Mouse (Mus musculus) midbrain, embryonic 11.5 days (tissue): ENCODE data around the gene Nae1. TPM values are rescaled to one million over a fixed set of nuclear protein-coding genes. Genes with fewer than 3 reads are reported as not detected.

Source experiments
- ATAC-seq: fragments of 200-750 bp; cut with Nextera tagmentation; 2 replicates; pipeline ENCODE4 v1.8.0; 2017; ENCODE audit warnings: moderate TSS enrichment, moderate library complexity; ENCODE audit not compliant: low FRiP score
- DNase-seq: peaks from one replicate; pipeline ENCODE4 v3.0.0; 2015; ENCODE audit warnings: low spot score; ENCODE audit errors: missing footprints
- H3K27ac ChIP-seq: fragments of 300-500 bp; sonication (generic); 2 replicates; pipeline ENCODE4 v1.5.1; 2014; ENCODE audit warnings: low read depth, low read length
- H3K27me3 ChIP-seq: fragments of 300-500 bp; sonication (generic); 2 replicates; pipeline ENCODE4 v1.6.1; 2014; ENCODE audit warnings: mild to moderate bottlenecking, low read length, moderate library complexity, mixed read lengths; ENCODE audit not compliant: control insufficient read depth, insufficient read depth
- H3K36me3 ChIP-seq: fragments of 300-500 bp; sonication (generic); 2 replicates; pipeline ENCODE4 v1.6.1; 2014; ENCODE audit warnings: mild to moderate bottlenecking, low read length, moderate library complexity, mixed read lengths; ENCODE audit not compliant: control insufficient read depth, insufficient read depth
- H3K4me1 ChIP-seq: fragments of 300-500 bp; sonication (generic); 2 replicates; pipeline ENCODE4 v1.6.1; 2014; ENCODE audit warnings: low read length; ENCODE audit not compliant: control insufficient read depth, insufficient read depth
- H3K4me2 ChIP-seq: fragments of 300-500 bp; sonication (generic); 2 replicates; pipeline ENCODE4 v1.6.1; 2014; ENCODE audit warnings: mild to moderate bottlenecking, moderate library complexity
- H3K4me3 ChIP-seq: fragments of 300-500 bp; sonication (generic); 2 replicates; pipeline ENCODE4 v1.5.1; 2014; ENCODE audit warnings: low read depth, low read length
- H3K9ac ChIP-seq: fragments of 300-500 bp; sonication (generic); 2 replicates; pipeline ENCODE4 v1.6.1; 2014; ENCODE audit warnings: low read length
- H3K9me3 ChIP-seq: fragments of 300-500 bp; sonication (generic); 2 replicates; pipeline ENCODE4 v1.6.1; 2016; ENCODE audit warnings: low read length; ENCODE audit not compliant: control insufficient read depth
- WGBS: fragments of 180-500 bp; shearing (Covaris S2); extraction: QIAGEN DNeasy Blood & Tissue Kit; methylation state at CpG from one replicate; pipeline ENCODE4 v1.1.7; 2014; 5-methylcytosine and 5-hydroxymethylcytosine counted together
- polyA plus RNA-seq: library from polyadenylated mRNA; unstranded; fragments of >200 nt; fragmentation: Nextera tagmentation; extraction: Ambion mirVana; gene quantifications from 2 replicates; pipeline ENCODE4 v1.2.1, GENCODE M21; 2014

Gene Nae1
- polyA plus RNA-seq, 1 experiment from 2014 or later, result 138 TPM

DNA sequence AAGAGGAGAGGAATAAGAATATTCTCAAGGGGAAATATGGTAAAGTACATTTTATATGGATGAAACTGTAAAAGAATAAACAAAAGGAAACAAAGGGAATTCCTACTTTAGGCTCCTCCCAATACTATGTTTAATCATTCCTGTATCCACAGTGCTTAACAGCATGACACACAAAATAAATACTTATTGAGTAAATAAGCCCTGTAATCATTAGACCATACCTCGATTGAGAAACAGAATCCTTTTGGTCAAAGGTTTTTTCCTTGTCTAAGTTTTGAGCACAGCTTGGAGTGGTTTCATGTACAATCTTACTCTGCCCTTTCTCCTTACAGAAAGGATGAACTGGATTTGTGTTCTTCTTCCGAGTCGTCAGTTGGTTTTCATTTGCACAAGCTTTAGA, 62.0 kb downstream of the Nae1 start:
- Histone ChIP-seq H3K9ac (no peak overlapping the region), H3K9me3 (no peaks in the 10 kb centered on the region), H3K27me3 (no peaks in the 10 kb centered on the region), H3K4me1 (no peaks in the 10 kb centered on the region), H3K27ac (no peak overlapping the region), H3K4me2 (no peak overlapping the region), H3K36me3 (no peaks in the 10 kb centered on the region), H3K4me3 (no peak overlapping the region)
- no peak for DNase-seq
- no peak for ATAC-seq
- 76% methylated on average over 3 of the region's 3 CpGs for WGBS

DNA sequence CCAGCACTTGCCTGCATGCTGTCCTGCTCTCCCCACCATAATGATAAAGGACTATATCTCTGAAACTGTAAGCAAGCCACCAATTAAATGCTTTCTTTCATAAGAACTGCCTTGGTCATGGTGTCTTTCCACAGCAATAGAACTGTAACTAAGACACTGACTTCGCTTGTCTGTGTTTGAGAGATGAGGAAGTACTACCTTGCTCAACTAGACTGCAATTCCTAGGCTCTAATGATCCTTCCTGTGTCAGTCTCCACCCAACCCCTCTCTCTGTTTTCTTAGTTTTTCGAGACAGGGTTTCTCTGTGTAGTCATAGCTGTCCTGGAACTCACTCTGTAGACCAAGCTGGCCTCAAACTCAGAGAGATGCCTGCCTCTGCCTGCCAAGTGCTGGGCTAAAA, 67.0 kb downstream of the Nae1 start:
- no peak overlapping the region for H3K4me3 ChIP-seq
- H3K4me2 ChIP-seq, result no peak overlapping the region
- H3K4me1 ChIP-seq, result no peaks in the 10 kb centered on the region
- H3K27ac ChIP-seq, result no peak overlapping the region
- no peaks in the 10 kb centered on the region for H3K27me3 ChIP-seq
- ATAC-seq, result no peak
- H3K9me3 ChIP-seq, result no peaks in the 10 kb centered on the region
- DNase-seq, result no peak
- WGBS, result 82% methylated on average over 2 of the region's 2 CpGs
- no peak overlapping the region for H3K9ac ChIP-seq
- no peaks in the 10 kb centered on the region for H3K36me3 ChIP-seq

Other genes with a start within 250 kb of the Nae1 start
- gene Cmtm2a, start 241.5 kb downstream of the Nae1 start, polyA plus RNA-seq, result not detected in 2 replicates
- not detected in 2 replicates for gene Gm45711, start 224.6 kb downstream of the Nae1 start, polyA plus RNA-seq
- not detected in 2 replicates for gene Cmtm1, start 224.5 kb downstream of the Nae1 start, polyA plus RNA-seq
- gene Gm11020, start 213.1 kb downstream of the Nae1 start, polyA plus RNA-seq, result not detected in 2 replicates
- not detected in 2 replicates for gene Cmtm2b, start 212.4 kb downstream of the Nae1 start, polyA plus RNA-seq
- 70.3 and 74.3 TPM in 2 replicates for gene Cmtm3, start 195.2 kb downstream of the Nae1 start, polyA plus RNA-seq
- gene Cmtm4, start 138.8 kb downstream of the Nae1 start, polyA plus RNA-seq, result 2.2 and 2.6 TPM in 2 replicates
- gene Dync1li2, start 91.6 kb downstream of the Nae1 start, polyA plus RNA-seq, result 87.6 and 98.2 TPM in 2 replicates
- 0.18 and 0.21 TPM in 2 replicates for gene Terb1, start 24.7 kb downstream of the Nae1 start, polyA plus RNA-seq
- 0.82 and 1.5 TPM in 2 replicates for gene Car7, start 52 bp upstream of the Nae1 start, polyA plus RNA-seq
- 17.2 and 17.3 TPM in 2 replicates for gene Pdp2, start 56.8 kb upstream of the Nae1 start, polyA plus RNA-seq
- gene Cdh16, start 89.8 kb upstream of the Nae1 start, polyA plus RNA-seq, result not detected in 2 replicates
- gene Rrad, start 96.7 kb upstream of the Nae1 start, polyA plus RNA-seq, result 2.2 and 3.1 TPM in 2 replicates
- gene Ciao2b, start 107.3 kb upstream of the Nae1 start, polyA plus RNA-seq, result 95.2 and 95.7 TPM in 2 replicates
- gene Ces2a, start 199.4 kb upstream of the Nae1 start, polyA plus RNA-seq, result not detected in 2 replicates